Mouse (Mus musculus) kidney, postnatal 25 days (tissue): ENCODE data around the gene S100a7a.

Experiments used
- DNase-seq, 2 experiments: peaks; one replicate each; pipeline ENCODE4 v3.0.0; 2021; ENCODE audit warnings: mixed read lengths in 2 of 2

The S100a7a gene

DNA sequence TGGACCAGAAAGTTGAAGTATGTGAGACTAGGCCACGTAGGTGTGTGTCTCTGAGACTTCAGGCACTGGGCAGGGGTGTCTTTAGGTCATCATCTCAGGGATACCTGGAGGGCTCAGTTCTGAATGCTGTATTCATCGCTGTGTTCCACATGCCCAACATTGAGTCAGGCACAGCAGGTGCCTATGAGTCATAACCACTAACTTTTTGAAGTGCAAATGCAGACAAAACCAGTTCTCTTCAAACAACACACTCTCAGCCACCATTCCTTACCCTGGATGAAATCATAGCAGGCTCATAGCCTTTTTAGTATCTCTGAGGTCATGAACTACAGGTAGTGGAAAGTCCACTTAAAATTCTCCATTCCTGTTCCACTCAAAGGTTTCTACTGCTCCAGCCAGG lies 24.5 kb upstream of the S100a7a start:
- no peak for DNase-seq

- no peak for DNase-seq
Measured at GRCm38 (mm10) chr3:90631984-90632383, 21.8 kb upstream of the S100a7a start.

GRCm38 (mm10) chr3:90638511-90639275 lies 15.1 kb upstream of the S100a7a start:
- DNase-seq: no peak

DNA sequence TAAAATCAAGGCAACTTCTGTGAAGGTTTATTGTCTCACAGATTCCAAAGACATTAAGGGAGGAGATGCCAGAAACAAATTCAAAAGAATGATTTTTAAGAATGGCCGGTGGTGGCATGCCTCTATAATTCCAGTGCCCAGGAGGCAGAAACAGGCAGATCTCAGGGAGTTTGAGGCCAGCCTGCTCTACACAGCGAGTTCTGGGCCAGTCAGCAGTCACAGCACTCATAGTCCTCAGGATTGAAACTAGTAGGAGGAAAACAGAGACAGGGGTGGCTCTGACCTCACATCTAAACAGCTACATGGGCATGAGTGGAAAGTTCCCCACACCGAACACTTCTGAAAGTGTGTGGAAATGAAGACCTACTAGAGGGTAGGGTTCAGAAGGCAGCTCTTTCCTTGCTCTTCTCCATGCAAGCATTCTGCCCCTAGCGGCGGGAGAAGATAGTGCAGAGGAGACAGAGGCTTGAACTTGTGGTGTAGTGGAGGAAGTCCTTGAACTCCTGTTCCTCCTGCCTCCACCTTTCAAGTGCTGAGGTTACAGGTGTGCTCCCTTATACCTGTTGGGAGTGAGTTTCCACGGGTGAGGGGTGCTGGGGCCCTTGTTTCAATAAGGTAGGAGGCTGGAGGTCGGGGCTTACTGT lies 14.2 kb upstream of the S100a7a start:
- DNase-seq: peak in 1 of 2 experiments; percentile 51

DNA sequence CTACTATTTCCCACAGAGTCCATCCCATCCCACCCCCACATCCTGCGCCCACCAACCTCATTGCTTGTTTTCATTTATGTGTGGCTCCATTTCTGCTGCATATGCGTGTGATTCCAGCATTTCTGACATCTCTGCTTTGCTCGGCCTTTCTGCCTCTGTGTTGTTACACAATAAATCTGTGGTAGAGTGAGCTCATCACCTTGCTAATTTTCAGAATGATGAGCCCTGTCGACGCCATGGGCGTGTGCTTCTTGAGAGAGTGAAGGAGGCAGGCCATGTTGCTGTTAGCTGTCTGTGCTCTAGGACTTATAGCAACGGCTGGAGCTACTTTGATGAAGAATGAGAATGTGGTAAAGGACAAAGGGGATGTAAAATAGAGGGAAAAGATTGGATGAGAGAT lies 12.8 kb upstream of the S100a7a start:
- DNase-seq: no peak

DNA sequence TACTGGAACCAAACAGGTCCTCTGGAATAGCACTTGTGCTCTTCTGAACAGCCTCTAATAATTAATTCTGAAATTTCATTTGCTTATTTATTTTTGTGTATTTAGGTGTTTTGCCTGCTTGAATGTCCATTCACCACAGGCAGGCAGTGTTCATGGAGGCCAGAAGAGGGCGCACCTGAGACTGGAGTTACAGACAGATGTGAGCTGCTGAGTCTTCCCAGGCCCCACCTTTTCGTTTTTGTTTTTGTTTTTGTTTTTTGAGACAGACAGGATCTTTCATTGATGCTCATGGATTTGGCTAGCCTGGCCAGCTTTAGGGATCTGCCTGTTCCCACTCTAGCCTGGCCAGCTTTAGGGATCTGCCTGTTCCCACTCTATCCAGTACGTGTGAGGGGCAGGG lies 9.6 kb upstream of the S100a7a start:
- peak; percentile 51 to 73 for DNase-seq

- no peak for DNase-seq
Measured at GRCm38 (mm10) chr3:90647291-90647690, 6.5 kb upstream of the S100a7a start.

- no peak for DNase-seq
Measured at GRCm38 (mm10) chr3:90648981-90649380, 4.8 kb upstream of the S100a7a start.

DNA sequence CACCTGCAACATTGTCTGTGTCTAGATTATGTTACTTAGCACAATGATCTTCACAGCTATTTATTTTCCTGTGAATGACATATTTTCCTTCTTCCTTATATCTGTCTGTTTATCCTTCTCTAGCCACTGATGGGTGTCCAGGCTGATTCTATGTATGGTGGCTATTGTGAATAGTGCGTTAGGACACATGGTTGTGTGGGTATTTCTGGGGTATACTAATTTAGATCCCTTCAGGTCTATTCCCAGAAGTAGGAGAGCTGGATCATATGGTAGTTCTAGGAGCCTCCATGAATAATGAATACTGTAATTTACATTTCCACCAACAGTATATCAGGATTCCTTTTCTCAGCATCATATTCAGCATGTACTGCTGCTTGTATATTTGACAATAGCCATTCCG lies 4.0 kb upstream of the S100a7a start:
- DNase-seq: no peak

DNA sequence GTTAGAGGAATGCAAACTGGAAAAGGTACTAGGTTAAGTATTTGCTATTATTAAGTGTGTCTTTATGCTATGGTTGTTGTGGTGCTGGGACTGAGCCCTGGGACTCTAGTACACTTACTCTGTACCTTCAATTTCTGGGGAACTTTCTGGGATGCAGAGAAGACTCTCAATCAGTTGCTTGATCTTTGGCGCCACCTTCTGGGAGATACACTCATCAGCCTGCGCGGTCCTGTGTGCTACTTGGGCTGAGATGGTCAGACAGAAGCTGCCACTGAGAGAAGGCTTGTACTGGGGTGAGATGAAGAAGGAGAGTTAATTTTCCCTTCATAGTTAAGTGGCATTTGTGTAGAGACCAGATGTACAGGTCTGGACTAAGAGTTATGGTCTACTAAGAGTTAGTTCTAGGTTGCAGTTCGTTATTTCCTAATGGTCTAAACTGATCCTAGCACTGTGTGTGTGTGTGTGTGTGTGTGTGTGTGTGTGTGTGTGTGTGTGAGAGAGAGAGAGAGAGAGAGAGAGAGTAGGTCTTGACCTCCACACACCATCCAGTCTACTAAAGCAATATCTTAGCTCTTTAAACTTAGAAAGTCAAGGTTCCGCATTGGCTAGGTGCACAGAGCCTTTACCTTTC lies 824 bp upstream of the S100a7a start:
- DNase-seq: peak; percentile 56 to 86

GRCm38 (mm10) chr3:90657405-90657804 lies 3.6 kb downstream of the S100a7a start:
- no peak for DNase-seq

DNA sequence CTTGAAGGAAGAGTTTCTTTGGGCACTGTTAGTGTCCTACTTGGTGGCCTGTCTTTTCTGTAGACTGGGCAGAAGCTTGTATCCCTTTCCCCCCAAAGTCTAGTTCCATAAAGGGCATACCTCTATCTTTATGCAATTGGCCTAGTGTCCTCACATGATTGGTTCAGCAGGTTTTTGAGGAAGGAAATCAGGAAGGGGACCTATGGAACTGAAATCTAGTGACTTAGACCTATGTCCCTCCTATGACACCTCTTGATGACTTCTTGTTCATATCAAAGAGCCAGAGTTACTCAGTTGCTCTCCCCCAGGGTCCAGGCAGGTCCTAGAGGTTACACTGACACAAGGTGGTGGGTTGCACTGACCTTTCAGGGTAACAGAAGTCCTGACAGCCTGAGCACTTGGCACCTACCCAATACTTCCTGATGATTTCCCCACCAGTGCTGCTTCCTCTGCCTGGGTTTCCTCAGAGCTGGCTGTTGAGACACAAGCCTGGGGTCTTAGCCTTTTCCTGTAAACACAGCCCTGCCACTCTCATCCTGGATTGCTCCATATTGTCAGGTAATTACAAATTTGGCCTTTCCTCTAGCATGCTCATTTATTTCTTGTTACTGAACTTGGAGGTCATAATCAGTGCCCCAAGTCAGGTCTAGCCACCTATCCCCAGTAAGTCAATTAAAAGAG lies 5.7 kb downstream of the S100a7a start:
- no peak for DNase-seq

DNA sequence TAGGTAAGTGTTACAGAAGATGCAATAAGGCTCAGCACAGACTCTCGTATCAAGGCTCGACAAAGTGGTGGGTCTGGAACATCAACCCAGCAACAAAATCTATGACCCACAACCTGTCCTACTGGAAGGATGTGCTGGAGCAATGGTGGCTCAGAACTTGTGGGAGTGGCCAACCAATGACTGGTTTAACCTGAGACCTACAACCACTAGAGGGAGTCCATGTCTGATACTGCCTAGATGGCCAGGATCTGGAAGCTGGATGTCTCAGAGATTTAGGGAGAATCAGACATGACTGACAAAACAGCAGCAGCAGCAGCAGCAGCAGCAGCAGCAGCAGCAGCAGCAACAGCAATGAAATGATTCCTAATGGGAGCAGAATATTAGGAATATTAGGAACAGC lies 10.4 kb downstream of the S100a7a start:
- no peak for DNase-seq

DNA sequence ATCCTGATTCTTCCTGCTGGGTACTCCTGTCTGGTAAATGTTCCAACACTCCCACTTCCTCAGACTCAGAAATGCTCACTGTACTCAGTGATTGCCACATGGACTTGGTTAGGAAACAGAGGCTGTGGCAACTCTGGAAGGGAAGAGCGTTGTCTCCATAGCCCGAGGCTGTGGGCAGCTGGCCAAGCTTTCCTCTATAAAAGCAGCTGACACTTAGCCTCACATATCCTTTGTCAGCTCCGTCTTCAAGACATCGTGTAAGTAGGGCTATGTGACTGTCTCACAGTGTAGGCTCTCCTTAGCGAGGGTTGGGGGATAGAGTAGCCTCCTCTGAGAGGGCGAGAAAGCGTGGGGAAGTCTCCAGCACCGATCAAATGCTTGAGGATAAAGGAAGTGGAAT lies 15.0 kb downstream of the S100a7a start, which contains the start of gene S100a8:
TSS of gene S100a8 (plus strand) at position 133 of the 400 bp plus-strand sequence.
- peak in 1 of 2 experiments; percentile 8 for DNase-seq

- no peak for DNase-seq
Measured at GRCm38 (mm10) chr3:90678656-90679055, 24.8 kb downstream of the S100a7a start.

GRCm38 (mm10) chr3:90683929-90684328 lies 30.1 kb downstream of the S100a7a start:
- no peak for DNase-seq

DNA sequence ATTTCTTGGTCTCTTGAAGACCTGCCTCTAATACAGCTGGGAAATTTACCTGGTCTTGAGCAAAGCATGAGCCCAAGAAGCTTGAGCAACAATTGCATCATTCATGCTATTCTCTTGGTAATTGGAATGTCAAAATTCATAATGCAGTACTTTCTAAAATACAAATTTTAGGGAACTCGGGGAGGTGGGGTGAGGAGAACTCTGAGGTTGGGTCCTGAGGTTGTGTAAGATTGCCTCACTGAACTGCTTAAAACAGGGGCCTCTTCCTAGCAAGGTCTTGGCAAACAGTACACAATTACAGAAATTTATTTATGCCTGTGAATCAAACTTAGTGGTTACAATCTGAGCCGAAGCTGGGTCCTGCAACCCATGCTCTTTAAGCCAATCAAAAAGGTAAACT lies 33.0 kb downstream of the S100a7a start:
- DNase-seq: no peak

DNA sequence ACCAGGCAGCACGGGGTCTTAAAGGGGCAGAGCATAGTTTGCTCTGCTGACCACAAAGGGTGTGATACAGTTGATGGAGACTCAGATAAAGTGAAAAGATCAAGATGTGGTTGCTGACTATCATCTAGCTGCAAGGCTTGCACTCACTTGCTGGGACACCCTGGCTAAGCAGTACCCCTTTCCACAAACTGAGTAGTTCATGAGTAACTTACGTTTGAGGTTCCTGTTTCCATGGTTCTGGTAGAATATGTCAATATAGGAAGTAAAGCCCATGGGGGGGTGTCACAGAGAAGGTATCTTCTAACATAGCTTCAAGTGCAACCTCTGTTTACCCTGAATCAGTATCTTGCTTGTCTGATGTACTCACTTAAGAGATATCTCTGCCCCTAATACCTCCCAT lies 39.7 kb downstream of the S100a7a start:
- no peak for DNase-seq

DNA sequence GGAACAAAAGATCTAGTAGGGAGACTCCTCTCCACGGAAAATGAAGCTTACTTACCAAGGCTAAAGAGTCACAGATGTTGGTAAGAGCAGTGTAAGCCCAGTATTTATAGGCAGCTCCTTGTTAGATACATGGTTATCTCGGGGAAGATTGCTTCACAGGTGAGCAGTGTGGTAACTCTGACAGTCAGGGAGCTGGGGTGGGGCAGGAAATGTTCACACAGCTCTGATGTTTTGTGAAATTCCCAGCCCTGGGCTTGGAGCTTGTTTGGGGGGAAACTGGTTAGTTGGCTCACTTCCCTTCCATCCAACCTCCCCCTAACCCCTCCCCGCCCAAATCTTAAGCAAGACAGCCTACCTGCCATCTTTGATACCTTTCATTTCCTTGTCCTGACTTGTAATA lies 41.8 kb downstream of the S100a7a start, which contains the start of gene S100a9:
TSS of gene S100a9 (minus strand) at position 109 of the 400 bp plus-strand sequence.
- DNase-seq: no peak

DNA sequence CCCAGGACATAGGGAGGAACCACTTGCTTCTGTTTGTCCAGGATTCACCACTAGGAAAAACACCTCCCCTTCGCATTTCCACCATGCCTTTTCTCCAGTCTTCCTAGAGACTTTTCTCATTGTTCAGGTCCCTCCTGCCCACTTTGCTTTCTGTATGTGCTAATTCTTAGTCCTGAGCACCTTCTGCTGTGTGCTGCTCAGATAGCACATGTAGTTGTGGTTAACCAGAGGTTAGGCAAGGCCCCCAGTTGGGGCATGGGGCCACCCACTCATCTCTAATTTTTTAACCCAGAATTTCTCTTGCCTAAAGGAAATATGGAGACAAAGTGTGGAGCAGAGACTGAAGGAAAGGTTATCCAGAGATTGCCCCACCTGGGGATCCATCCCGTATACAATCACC lies 48.4 kb downstream of the S100a7a start:
- no peak for DNase-seq
